Mouse (Mus musculus): ENCODE results near the gene Kcnk2.

The Kcnk2 gene

DNA sequence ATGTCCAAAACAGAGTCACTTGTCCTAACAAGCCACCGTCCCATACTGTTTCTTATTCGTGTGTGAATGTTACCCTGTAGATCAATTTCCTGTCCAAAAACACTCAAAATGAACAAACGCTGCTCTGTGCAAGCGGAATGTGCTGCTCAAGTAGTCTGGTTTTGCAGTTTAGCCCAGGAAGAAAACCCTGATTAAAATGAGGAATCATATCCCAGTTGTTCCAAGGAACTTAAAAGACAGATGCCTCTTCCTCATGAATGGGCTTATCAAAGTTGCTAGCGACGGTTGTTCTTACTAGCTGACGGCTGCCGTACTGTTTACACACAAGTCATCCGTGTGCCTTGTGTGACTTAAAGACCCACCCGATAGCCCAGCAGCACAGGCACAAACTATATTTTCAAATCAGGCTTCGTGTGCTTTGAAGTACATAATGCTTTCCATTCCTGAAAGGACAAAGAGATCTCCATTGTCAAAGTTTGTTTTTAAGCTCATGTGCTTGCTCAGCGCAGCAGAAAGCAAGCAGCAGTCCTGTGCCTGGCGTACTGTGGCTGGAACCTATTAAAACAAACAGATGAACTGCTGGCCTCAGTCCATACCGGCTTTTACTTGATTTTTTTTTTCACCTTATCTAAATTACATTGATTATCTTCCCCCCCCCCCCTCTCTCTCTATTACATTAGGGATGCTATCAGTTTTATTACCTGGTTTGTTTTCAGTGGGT lies at the start of gene Kcnk2:
Gene Kcnk2, minus strand, starts transcription at position 51 of the 721 bp plus-strand sequence.
- DNase-seq (ENCODE audit: low spot score in 2 of 2): no peak

DNA sequence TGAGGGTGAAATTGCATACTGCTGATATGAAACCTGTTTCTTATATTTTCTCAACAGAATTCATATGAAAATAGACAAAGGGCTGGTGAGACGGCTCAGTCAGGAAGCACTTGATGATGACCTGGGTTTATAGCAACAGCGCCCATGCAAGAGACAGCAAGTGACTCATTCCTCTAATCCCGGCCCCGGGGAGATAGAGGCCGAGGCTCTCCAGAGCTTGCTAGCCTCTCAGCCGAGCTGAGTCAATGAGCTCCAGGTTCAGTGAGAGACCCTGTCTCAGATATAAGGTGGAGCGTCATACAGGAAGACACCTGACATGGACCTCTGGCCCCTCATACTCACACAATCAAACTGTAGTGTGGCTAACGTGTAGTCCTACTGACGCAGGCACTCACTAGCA lies 38.7 kb upstream of the Kcnk2 start:
- DNase-seq (ENCODE audit: low spot score in 2 of 2): no peak

DNA sequence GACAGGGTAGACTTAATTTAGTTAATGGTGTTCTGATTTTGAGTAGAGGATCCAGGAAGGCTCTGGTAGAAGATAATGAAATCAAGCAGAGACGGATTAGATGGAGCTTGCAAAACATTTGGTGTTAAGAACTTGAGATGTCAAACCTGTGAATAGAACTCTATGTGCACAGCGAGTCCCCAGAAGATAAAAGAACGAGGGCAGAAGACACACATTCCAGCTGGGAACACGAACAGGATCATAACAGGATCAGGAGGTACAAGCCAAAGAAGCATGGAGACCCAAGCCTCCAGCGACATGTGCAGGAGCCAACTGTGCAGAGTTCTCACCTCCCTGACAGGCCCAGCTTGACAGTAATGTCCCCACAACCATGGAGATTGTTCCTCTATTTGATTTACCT lies 35.1 kb upstream of the Kcnk2 start:
- DNase-seq (ENCODE audit: low spot score in 2 of 2): no peak

DNA sequence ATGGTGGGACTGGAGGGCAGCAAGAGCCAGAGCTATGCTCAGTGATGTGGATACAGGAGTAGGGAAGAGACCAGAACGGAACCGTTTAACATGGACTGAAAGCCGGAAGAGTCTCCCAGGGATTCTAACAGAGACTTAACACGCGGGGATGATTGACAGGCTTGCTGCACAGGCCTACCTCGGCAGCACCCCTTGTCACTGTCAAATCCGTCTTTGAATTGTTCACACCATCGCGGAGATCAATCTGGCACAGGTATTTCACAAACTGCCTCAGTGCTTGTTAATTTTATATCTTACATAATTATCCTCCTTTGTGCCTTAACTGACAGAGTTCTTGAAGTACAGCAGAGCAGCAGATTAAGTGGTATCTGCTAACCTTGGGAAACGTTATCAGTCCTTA lies 33.4 kb upstream of the Kcnk2 start:
- no peak for DNase-seq (ENCODE audit: low spot score in 2 of 2)

DNA sequence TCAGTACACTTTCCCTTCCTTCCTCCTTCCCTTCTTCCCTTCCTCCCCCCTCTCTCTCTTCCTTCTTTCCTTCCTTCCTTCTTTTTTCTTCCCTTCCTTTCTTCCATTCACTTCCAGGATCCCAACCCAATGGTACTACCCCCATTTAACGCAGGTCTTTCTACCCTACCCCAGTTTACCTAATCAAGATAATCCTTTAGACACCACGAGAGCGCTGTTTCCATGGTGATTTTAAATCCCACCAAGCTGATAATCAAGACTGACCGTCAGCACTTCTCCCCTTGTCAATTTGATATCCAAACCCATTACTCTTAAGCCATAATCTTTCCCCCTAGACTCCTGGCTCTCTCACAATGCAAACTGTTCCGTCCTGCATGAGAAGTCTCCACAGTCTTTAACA lies 29.4 kb upstream of the Kcnk2 start:
- no peak for DNase-seq (ENCODE audit: low spot score in 2 of 2)

DNA sequence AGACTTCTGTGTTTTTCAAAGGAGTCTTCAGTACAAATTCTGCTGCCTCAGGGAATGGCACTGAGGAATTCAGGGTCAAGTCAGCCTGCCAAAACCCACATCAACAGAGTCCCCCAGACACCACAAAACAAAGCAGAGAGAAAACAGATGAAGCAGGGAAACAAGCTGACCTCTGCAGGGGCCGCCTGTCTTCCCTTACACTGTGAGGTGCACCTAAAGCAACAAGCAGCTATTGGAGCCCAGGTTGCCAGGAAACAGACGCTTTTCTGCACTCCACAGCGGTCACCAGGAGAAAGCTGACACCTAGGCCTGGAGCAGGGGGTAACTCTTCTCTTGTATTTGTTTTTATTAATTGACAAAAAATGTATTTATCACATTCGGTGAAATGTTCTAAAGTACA lies 28.5 kb upstream of the Kcnk2 start:
- DNase-seq (ENCODE audit: low spot score in 2 of 2): no peak

DNA sequence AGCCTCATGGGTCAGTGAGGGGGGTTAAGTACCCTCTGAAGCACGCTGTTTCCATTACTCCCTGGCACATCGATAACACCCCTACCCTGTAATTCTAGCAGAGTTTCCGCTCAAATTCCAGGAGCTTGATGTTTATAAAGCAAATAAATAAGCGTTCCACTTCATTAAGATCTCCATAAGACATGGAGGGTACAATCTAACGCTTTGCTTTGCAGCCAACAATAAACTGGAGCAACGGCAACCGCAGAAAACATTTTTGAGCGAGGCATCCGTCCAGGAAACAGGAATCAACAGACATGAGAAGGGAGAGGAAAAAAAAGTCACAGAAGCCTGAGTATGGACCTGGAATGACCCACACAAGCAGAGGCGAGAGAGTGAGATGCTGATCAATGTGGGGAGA lies 27.5 kb upstream of the Kcnk2 start:
- DNase-seq (ENCODE audit: low spot score in 2 of 2): no peak

DNA sequence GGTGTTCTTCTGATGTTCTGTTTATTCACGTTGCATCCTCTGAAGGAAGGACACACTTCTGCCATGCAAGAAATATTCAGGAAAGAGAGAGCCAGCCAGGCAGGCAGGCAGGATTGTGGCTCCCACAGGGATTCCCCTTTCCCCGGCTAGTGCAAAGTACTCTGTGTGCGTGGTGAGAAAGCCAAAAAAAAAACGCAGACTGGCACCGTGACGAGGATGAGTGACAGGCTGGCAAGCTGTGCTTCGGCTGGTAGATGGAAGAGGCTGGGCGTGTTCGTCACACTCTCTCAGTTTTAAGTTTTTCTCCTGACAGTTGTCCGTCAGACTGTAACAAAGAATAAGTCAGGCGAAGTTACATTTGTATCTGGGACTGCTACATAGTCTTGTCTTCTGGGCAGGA lies 24.2 kb upstream of the Kcnk2 start:
- DNase-seq (ENCODE audit: low spot score in 2 of 2): no peak

DNA sequence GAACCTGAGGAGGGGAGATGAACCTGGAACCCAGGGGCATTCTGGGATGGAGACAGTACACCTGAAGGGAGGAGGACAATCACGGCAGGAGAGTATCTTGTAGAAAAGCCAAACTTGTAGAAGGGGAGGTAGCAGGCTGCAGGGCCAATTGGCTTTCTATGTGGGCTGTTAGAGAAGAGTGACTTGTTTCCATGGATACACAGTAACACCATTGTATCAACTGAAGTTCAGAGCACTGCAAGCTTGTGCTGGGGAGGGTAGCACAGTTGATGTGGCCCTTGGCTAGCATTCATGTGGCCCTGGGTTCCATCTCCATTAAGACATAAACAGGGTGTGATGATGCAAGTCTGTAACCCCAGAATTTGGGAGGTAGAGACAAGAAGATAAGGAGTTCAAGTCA lies 17.8 kb upstream of the Kcnk2 start:
- no peak for DNase-seq (ENCODE audit: low spot score in 2 of 2)

DNA sequence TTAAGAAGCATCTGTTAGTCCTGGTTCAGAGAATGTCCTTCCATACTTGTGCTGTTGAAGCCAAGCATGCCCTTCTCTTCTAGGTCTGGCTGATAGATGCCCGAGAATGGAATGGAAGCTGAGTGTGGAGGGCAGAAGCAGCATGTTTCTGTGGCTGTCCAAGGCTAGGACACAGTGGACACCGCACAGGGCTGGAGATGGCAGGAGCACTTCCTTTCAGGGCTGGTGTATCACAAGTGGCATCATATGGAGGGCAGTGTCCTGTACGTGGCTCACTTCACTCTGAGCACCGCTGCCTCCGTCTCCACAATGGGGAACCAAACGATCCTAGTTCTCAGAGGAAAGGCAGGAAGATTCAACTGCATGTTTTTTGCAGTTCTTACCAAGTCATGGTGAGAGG lies 7.8 kb upstream of the Kcnk2 start:
- DNase-seq (ENCODE audit: low spot score in 2 of 2): no peak

DNA sequence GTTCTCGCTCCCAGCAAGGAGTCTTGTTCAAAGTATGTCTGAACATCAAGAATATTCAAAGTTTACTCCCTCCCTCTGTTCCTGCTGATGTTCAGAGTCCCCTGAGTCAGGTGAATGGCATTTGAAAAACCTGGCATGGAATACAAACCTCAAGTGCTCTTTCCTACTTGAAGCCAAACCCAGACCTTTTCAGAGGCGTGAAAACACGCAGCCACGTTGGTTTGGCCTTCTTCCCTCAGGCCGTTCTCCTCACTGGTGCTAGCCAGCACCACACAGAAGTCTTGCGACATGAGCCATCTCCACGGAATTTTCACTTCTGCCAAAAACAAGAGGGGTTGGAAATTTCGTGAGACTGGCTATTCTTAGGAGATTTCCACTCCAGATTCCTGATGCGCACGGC lies 3.1 kb upstream of the Kcnk2 start:
- no peak for DNase-seq (ENCODE audit: low spot score in 2 of 2)

DNA sequence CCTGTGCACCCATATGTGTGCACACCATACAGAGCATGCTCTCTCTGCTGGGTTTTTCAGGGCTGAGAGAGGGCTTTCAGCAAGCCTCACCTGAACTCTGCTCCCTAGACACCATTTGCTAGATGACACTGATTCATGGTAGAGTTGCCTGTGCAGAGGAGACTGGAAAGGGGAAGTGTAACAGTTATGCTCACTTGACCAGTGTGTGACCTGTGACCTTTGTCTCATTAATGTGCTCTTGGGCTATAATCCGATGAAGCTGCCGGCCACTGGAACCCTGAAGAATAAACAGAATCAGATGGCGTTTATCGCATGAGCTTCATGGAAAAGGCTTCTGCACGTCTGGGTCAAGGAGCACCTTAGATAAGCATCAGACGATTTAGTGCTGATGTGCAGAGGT lies 1.5 kb upstream of the Kcnk2 start:
- no peak for DNase-seq (ENCODE audit: low spot score in 2 of 2)

DNA sequence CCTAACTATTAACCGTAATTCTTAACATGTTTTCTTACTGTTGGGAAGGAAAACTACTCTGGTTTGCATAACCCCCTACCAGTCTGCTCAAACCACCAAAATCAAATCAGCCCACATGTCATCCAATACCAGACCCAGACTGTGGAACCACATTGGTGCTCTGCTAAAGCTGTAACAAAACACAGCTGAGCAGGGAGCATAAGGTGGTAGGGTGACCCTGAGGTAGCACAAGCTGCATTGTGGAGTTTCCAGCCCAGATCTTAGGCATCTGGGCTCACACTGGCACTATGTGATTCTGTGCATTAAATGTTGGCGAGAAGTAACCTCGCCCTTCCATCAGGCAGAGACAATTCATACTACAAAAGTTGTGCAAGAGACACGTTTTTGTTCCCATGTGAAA lies 1.1 kb upstream of the Kcnk2 start:
- DNase-seq (ENCODE audit: low spot score in 2 of 2): no peak

DNA sequence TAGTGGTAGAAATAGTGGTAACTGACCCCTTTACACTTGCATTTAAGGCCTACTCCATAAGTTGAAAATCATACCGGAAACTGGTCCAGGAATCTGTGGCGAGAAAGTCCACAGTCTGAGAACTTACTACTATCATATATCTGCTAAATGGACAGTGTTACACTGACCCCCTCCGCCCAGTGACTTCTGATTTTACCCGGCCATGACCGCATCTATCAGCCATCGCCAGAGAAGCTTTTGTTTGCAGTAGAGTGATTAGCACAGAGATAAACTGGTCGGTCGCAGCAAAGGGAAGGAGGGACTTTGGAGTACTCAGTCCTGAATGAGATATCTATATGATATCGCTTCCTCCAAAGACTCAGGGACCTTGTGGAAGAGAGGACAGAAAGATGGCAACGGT lies 15.2 kb downstream of the Kcnk2 start:
- no peak for DNase-seq (ENCODE audit: low spot score in 2 of 2)

DNA sequence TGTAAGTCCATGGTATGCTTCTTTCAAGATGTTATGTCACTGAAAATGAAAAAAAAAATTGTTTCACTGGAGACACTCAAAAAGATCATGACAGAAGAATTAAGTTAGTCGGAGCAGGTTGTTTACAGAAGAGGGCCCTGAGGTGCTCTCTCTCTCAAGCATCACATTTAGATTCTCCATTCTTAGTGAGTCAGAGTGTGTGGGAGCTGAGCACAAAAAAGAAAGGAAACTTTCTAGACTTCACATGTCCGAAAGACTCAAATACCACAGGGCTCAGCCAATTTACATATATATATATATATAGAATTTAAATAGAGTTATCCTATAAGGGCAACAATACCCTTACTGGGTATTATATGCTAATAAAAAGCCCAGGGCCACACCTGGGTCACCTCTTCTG lies 15.9 kb downstream of the Kcnk2 start:
- no peak for DNase-seq (ENCODE audit: low spot score in 2 of 2)

DNA sequence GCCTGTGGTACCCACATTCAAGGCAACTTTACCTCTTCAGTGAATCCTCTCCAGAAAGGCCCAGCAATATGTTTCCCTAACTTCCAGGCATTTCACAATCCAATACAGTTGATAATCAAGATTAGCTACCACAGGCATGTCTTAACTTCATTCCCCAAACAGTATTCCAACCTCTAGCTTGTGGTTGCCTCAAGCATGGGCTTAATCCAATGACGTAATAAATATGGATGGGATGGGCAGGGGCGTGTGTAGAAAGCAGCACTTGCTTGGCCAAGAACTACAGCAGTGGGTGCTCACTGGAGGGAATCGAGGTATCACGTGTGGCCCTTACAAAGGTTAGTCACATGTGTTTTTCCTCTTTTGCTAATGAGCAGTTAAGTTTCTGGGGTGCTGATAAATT lies 34.4 kb downstream of the Kcnk2 start:
- DNase-seq (ENCODE audit: low spot score in 2 of 2): no peak

DNA sequence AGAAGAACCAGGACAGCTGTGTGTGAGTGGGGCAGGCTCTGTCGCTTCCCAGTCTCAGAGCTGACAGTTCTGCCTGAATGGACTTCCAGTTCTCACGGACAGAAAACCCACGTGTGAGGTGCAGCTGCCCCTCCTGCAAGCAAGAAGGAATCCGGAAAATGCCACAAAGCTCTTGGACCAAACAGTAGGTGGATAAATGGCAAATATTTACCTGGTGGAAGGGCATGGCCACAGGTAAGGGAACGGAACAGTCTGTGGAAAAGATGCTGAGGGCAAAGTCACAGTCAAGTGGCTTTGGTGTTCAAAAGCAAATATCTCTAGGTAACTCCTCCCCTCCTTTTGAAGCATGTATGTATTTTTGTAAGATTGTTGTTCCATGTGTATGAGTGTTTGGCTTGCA lies 37.9 kb downstream of the Kcnk2 start:
- no peak for DNase-seq (ENCODE audit: low spot score in 2 of 2)

DNA sequence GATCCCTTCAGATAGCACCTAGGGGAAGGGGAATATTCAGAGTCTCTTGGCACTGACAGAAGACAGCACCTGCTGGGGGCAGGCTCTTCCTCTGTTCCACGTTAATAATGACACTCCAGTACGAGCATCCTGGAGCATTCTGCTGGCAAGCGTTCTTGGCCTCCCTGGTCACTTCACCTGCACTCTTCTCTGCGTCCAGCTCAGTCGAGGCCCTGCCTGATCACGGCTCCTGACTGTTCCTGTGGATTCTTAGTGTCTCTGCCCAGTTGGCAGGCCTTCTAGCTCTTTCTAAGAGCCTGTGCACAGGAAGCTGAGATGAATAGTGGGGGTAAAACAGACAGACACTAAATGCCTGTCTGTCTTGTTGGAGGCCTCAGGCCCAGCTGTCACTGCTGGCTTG lies 39.5 kb downstream of the Kcnk2 start:
- no peak for DNase-seq (ENCODE audit: low spot score in 2 of 2)

DNA sequence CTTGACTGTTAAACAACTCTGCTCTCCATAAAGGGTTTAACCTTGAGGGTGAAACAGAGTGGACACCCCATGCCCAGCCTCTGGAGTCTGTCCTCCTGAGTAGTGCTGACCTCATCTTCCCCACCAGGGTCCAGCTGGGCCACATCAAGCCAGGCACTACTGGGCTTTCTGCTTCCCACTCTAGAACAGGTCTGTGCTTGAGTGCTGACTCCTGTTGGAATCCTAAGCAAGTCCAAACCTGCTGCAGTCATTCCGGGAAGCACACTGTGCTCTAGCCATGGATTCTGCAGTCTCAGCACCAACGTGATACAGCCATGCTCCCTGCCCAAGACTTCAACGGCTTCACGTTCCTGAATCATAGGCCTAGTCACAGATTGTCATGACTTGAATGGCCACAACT lies 42.4 kb downstream of the Kcnk2 start:
- no peak for DNase-seq (ENCODE audit: low spot score in 2 of 2)

DNA sequence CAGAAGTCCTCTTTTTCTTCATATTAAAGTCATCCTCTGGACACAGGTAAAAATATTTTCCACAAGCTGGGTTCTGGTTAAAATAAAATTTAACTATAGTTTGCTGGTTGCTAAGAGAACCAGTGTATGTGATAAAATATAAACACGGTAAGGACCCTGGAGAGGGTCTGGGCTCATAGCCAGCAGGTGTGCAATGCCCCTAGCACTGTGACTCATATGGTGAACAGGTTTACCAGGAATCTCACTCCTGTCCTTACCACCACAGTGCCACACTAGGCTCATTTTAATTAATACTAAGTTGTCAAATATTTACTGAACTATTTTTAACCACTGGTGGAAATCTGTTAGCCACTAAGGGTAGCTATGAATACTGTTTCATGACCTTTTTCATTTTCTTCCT lies 48.2 kb downstream of the Kcnk2 start:
- DNase-seq (ENCODE audit: low spot score in 2 of 2): no peak

DNA sequence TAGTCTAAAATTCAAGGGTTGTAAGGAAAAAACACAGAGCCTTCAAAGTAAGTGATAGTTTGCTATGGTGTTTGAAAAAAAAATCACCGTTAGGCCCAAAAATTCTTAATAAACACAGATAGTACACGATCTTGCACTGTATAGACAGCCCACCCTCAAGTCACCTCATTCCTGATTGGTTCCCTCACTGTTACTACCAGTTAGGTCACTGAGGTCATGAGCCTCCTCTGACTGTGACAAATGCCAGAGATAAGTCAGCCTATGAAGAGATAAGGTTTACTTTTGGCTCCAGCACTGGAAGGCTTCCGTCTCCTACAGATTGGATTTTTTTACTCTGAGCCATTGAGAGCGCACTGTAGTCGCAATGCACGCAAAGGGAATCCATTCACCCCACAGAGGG lies 50.3 kb downstream of the Kcnk2 start:
- no peak for DNase-seq (ENCODE audit: low spot score in 2 of 2)

DNA sequence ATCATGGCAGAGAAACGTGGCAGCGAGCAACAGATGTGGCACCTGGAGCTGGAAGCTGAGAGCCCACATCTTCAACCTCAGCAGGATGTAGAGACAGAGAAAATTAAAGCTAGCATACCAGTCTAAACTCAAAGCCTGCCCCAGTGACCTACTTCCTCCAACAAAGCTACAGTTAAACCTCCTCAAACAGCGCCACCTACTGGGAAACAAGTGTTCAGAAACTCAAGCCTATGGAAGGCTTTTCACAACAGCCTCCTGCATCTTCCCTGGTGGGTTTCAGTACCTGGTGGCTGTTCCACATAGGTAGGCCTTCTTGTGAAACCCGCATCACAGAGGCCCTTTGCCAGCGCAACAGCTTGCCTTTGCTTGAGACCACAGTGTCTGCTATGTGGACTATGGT lies 52.9 kb downstream of the Kcnk2 start:
- no peak for DNase-seq (ENCODE audit: low spot score in 2 of 2)

DNA sequence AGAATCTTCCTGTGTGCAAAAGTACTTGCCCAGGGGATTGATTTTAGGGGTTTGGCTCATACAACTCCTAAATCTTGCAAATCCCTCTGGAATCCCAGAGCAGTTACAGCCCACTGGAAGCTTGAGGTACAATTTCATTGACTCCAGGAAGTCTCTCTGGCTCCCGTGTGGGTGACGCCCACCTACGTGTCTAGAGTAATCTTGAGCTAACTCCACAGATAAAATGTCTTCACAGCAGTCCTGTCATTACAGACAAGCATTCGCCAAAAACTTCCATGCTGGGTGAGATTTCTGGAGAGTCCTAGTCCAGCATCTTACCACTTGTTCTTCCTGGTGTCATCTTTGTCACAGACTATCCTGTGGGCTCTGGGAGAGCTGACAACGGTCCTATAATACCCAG lies 56.9 kb downstream of the Kcnk2 start:
- DNase-seq (ENCODE audit: low spot score in 2 of 2): peak in 1 of 2 experiments; percentile 7
